Mouse (Mus musculus): ENCODE data around the gene Gabarap.

GRCm38 (mm10) chr11:70026689-70027088 is 35.7 kb downstream of the Gabarap start:
- no peak for TF ChIP-seq CTCF (IDR thresholded peaks at IDR 0.05; ENCODE audit: extremely low read depth, insufficient read depth, low read length)
- no peak for TF ChIP-seq POLR2A (IDR thresholded peaks at IDR 0.05; ENCODE audit: extremely low read depth, insufficient read depth, low read length)
